Comparison of ENCODE assay signal across 11 mouse cellular contexts in the genomic region with DNA sequence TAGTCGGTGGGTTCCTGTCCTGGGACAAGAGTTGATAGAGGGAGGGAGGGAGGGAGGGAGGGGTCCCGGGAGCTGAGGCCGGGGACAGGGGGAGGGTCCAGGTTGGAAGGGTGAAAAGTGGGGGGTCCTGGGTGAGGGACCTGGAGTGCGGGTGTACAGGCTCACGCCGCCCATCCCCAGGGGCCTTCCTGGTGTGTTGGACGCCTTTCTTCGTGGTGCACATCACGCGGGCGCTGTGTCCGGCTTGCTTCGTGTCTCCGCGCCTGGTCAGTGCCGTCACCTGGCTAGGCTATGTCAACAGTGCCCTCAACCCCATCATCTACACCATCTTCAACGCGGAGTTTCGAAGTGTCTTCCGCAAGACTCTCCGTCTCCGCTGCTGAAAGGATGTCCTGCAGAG. TPM values are rescaled to one million over a fixed set of nuclear protein-coding genes. Genes with fewer than 3 reads are reported as not detected.
A peak's percentile ranks its signal among the peaks of the same experiment; 100 is the strongest.
DNase-seq lines count a peak whose midpoint lies in the region; ATAC-seq and TF ChIP-seq lines count a peak whose summit lies in the region.
"Had no signal": no experiment of that assay in that cellular context is flagged by ENCODE, and none has a peak within 500 bp of the region (broad histone marks: within the 10 kb centered on the region; RNA-seq: fewer than 3 reads in every experiment).

No protein-coding gene starts in this region.

- DNase-seq in lung, adult 2 months: no peak
- no peak for DNase-seq in forebrain, embryonic 14.5 days (ENCODE audit: low spot score)
- no peak for DNase-seq in right cerebral cortex, adult 2 months (ENCODE audit: low spot score in 2 of 2)
- DNase-seq in cerebellum, postnatal 36 days: no peak
- DNase-seq in adrenal gland, postnatal 4 days (ENCODE audit: low spot score in 2 of 2): no peak

- peaks cover 11% of the 10 kb centered on the region for H3K4me1 ChIP-seq in lung, embryonic 16.5 days (replicated peaks; ENCODE audit: control insufficient read depth, insufficient read depth, low read length)
- peaks cover 15% of the 10 kb centered on the region for H3K4me1 ChIP-seq in lung, adult 2 months (ENCODE audit: control insufficient read depth, insufficient read depth, low read length)
- H3K4me1 ChIP-seq in forebrain, embryonic 14.5 days (ENCODE audit: control insufficient read depth, insufficient read depth, low read length): peaks cover 9% of the 10 kb centered on the region; the same call in 1 of the 2 replicates
- H3K4me1 ChIP-seq in limb, embryonic 15.5 days: peaks cover 29% of the 10 kb centered on the region
- H3K4me1 ChIP-seq in neural tube, embryonic 15.5 days: peaks cover 31% of the 10 kb centered on the region

- no peak for TF ChIP-seq CTCF in lung, adult 2 months (IDR thresholded peaks at IDR 0.05; ENCODE audit: insufficient read depth, low read length)

- H3K9me3 ChIP-seq in lung, embryonic 16.5 days (ENCODE audit: control insufficient read depth, low read length): no peaks in the 10 kb centered on the region
- no peaks in the 10 kb centered on the region for H3K9me3 ChIP-seq in forebrain, embryonic 14.5 days (replicated peaks; ENCODE audit: control insufficient read depth, low read length)
- H3K9me3 ChIP-seq in limb, embryonic 15.5 days: no peaks in the 10 kb centered on the region
- H3K9me3 ChIP-seq in neural tube, embryonic 15.5 days (replicated peaks): no peaks in the 10 kb centered on the region

- no peak overlapping the region for H3K27ac ChIP-seq in lung, embryonic 16.5 days (ENCODE audit: low read length)
- no peak overlapping the region for H3K27ac ChIP-seq in forebrain, embryonic 14.5 days (ENCODE audit: low read depth, low read length)
- H3K27ac ChIP-seq in limb, embryonic 15.5 days: no peak overlapping the region
- no peak overlapping the region for H3K27ac ChIP-seq in neural tube, embryonic 15.5 days (replicated peaks)

- H3K4me2 ChIP-seq in lung, embryonic 16.5 days (ENCODE audit: low read depth, low read length): peak overlapping the region; percentile 76
- H3K4me2 ChIP-seq in forebrain, embryonic 14.5 days (ENCODE audit: low read length): peak overlapping the region; percentile 59
- peak overlapping the region; percentile 84 for H3K4me2 ChIP-seq in limb, embryonic 15.5 days
- H3K4me2 ChIP-seq in neural tube, embryonic 15.5 days: peak overlapping the region; percentile 71

- 2% methylated on average over 19 of the region's 22 CpGs for WGBS in lung, embryonic 16.5 days
- 10% methylated on average over 22 of the region's 22 CpGs for WGBS in lung, adult 2 months
- WGBS in forebrain, embryonic 14.5 days: 11% methylated on average over 20 of the region's 22 CpGs
- 8% methylated on average over 22 of the region's 22 CpGs for WGBS in limb, embryonic 15.5 days
- 8% methylated on average over 22 of the region's 22 CpGs for WGBS in neural tube, embryonic 15.5 days

- TF ChIP-seq POLR2A in lung, adult 2 months (IDR thresholded peaks at IDR 0.05; ENCODE audit: borderline replicate concordance, extremely low read depth, low read depth, low read length): no peak

- 0 out of 2 replicates have a peak, but pooled peaks cover 10% of the 10 kb centered on the region for H3K36me3 ChIP-seq in lung, embryonic 16.5 days (ENCODE audit: control insufficient read depth, insufficient read depth, low read length)
- H3K36me3 ChIP-seq in forebrain, embryonic 14.5 days (ENCODE audit: control insufficient read depth, insufficient read depth, low read length): peaks cover 20% of the 10 kb centered on the region
- peaks cover 13% of the 10 kb centered on the region for H3K36me3 ChIP-seq in limb, embryonic 15.5 days
- peaks cover 23% of the 10 kb centered on the region for H3K36me3 ChIP-seq in neural tube, embryonic 15.5 days

- H3K4me3 ChIP-seq in lung, embryonic 16.5 days (ENCODE audit: low read length): peak overlapping the region; percentile 43
- H3K4me3 ChIP-seq in lung, adult 2 months (replicated peaks; ENCODE audit: extremely low read depth, low read depth, low read length): no peak overlapping the region
- peak overlapping the region; percentile 31 for H3K4me3 ChIP-seq in forebrain, embryonic 14.5 days (ENCODE audit: low read depth, low read length)
- H3K4me3 ChIP-seq in limb, embryonic 15.5 days: peak overlapping the region; percentile 38
- H3K4me3 ChIP-seq in neural tube, embryonic 15.5 days (replicated peaks): peak overlapping the region; percentile 34; the same call in 1 of the 2 replicates

- peaks cover 39% of the 10 kb centered on the region for H3K27me3 ChIP-seq in lung, embryonic 16.5 days (ENCODE audit: control insufficient read depth, insufficient read depth, low read depth, low read length)
- peaks cover 45% of the 10 kb centered on the region for H3K27me3 ChIP-seq in forebrain, embryonic 14.5 days (replicated peaks; ENCODE audit: control insufficient read depth, insufficient read depth, low read length)
- peaks cover 54% of the 10 kb centered on the region for H3K27me3 ChIP-seq in limb, embryonic 15.5 days
- peaks cover 58% of the 10 kb centered on the region for H3K27me3 ChIP-seq in neural tube, embryonic 15.5 days (replicated peaks)
- H3K27me3 ChIP-seq: Patski had no signal

- 0 out of 2 replicates have a peak, but pooled peaks have one; percentile 6 for ATAC-seq in lung, embryonic 16.5 days (ENCODE audit: low read depth)
- ATAC-seq in forebrain, embryonic 14.5 days: no peak
- ATAC-seq in limb, embryonic 15.5 days (ENCODE audit: insufficient number of reproducible peaks, low FRiP score, low TSS enrichment, low read depth): no peak
- ATAC-seq in neural tube, embryonic 15.5 days (ENCODE audit: low FRiP score): no peak
- ATAC-seq: Patski had no signal

- no peak overlapping the region; the same call in 1 of the 2 replicates for H3K9ac ChIP-seq in lung, embryonic 16.5 days (ENCODE audit: low read length)
- H3K9ac ChIP-seq in forebrain, embryonic 14.5 days (ENCODE audit: low read length): no peak overlapping the region
- peak overlapping the region; percentile 35; the same call in 1 of the 2 replicates for H3K9ac ChIP-seq in limb, embryonic 15.5 days
- H3K9ac ChIP-seq in neural tube, embryonic 15.5 days (replicated peaks): no peak overlapping the region

RNA-seq across cellular contexts. Expression of gene Drd4, which starts 2.7 kb away (rescaled TPM):
- 0.11 and 0.43 TPM in 2 replicates for polyA plus RNA-seq in lung, embryonic 16.5 days (2015; fragmentation: Nextera tagmentation; extraction: Ambion mirVana)
- polyA plus RNA-seq in lung, adult 2 months (2012; rRNA removed): not detected in 2 replicates
- polyA plus RNA-seq in forebrain, embryonic 14.5 days (2014; fragmentation: Nextera tagmentation; extraction: Ambion mirVana): 0.37 and 0.68 TPM in 2 replicates
- 1.5 TPM in 2 replicates for polyA plus RNA-seq in limb, embryonic 15.5 days (2015; fragmentation: Nextera tagmentation; extraction: Ambion mirVana)
- 0.87 and 1.3 TPM in 2 replicates for polyA plus RNA-seq in neural tube, embryonic 15.5 days (2015; fragmentation: Nextera tagmentation; extraction: Ambion mirVana)
- under 1 TPM; 0.34 to 0.36 TPM for total RNA-seq in adrenal gland, postnatal 4 days (2021)
- total RNA-seq: common myeloid progenitor, adult 5-6 weeks had no signal
- polyA plus RNA-seq: Patski had no signal

RNA-seq across cellular contexts. Expression of gene Sct, which starts 15.5 kb away (rescaled TPM):
- 2.0 and 2.6 TPM in 2 replicates for polyA plus RNA-seq in lung, embryonic 16.5 days (2015; fragmentation: Nextera tagmentation; extraction: Ambion mirVana)
- not detected in 2 replicates for polyA plus RNA-seq in lung, adult 2 months (2012; rRNA removed)
- polyA plus RNA-seq in forebrain, embryonic 14.5 days (2014; fragmentation: Nextera tagmentation; extraction: Ambion mirVana): 1.5 and 2.6 TPM in 2 replicates
- 11.3 and 16.5 TPM in 2 replicates for polyA plus RNA-seq in limb, embryonic 15.5 days (2015; fragmentation: Nextera tagmentation; extraction: Ambion mirVana)
- 5.4 and 11.0 TPM in 2 replicates for polyA plus RNA-seq in neural tube, embryonic 15.5 days (2015; fragmentation: Nextera tagmentation; extraction: Ambion mirVana)
- total RNA-seq in adrenal gland, postnatal 4 days (2021): 10 to 100 TPM in 1 of 2 experiments, 1 to 10 TPM in 1; 9.0 to 12.9 TPM
- total RNA-seq: common myeloid progenitor, adult 5-6 weeks had no signal
- polyA plus RNA-seq: Patski had no signal

RNA-seq across cellular contexts. Expression of gene Cdhr5, which starts 17.9 kb away (rescaled TPM):
- polyA plus RNA-seq in lung, embryonic 16.5 days (2015; fragmentation: Nextera tagmentation; extraction: Ambion mirVana): 0.15 and 0.35 TPM in 2 replicates
- 0.11 and 1.5 TPM in 2 replicates for polyA plus RNA-seq in lung, adult 2 months (2012; rRNA removed)
- not detected in 2 replicates for polyA plus RNA-seq in forebrain, embryonic 14.5 days (2014; fragmentation: Nextera tagmentation; extraction: Ambion mirVana)
- polyA plus RNA-seq in limb, embryonic 15.5 days (2015; fragmentation: Nextera tagmentation; extraction: Ambion mirVana): 0.19 and 0.29 TPM in 2 replicates
- polyA plus RNA-seq in neural tube, embryonic 15.5 days (2015; fragmentation: Nextera tagmentation; extraction: Ambion mirVana): 4.2 TPM in 1 of 2 replicates, not detected in the other
- total RNA-seq in adrenal gland, postnatal 4 days (2021): 10 to 100 TPM in 1 of 2 experiments, 1 to 10 TPM in 1; 9.4 to 15.5 TPM
- total RNA-seq: common myeloid progenitor, adult 5-6 weeks; layer of hippocampus, postnatal 10 days had no signal
- polyA plus RNA-seq: Patski had no signal

RNA-seq across cellular contexts. Expression of gene Irf7, which starts 28.2 kb away (rescaled TPM):
- polyA plus RNA-seq in lung, embryonic 16.5 days (2015; fragmentation: Nextera tagmentation; extraction: Ambion mirVana): 3.4 and 4.8 TPM in 2 replicates
- 48.8 and 49.7 TPM in 2 replicates for polyA plus RNA-seq in lung, adult 2 months (2012; rRNA removed)
- 0.97 and 1.0 TPM in 2 replicates for polyA plus RNA-seq in forebrain, embryonic 14.5 days (2014; fragmentation: Nextera tagmentation; extraction: Ambion mirVana)
- polyA plus RNA-seq in limb, embryonic 15.5 days (2015; fragmentation: Nextera tagmentation; extraction: Ambion mirVana): 3.1 and 3.4 TPM in 2 replicates
- polyA plus RNA-seq in neural tube, embryonic 15.5 days (2015; fragmentation: Nextera tagmentation; extraction: Ambion mirVana): 2.6 and 7.8 TPM in 2 replicates
- 1 to 10 TPM; 7.3 to 7.5 TPM for total RNA-seq in adrenal gland, postnatal 4 days (2021)

RNA-seq across cellular contexts. Expression of gene Deaf1, which starts 33.0 kb away (rescaled TPM):
- polyA plus RNA-seq in lung, embryonic 16.5 days (2015; fragmentation: Nextera tagmentation; extraction: Ambion mirVana): 52.7 and 53.6 TPM in 2 replicates
- polyA plus RNA-seq in lung, adult 2 months (2012; rRNA removed): 18.6 and 22.7 TPM in 2 replicates
- polyA plus RNA-seq in forebrain, embryonic 14.5 days (2014; fragmentation: Nextera tagmentation; extraction: Ambion mirVana): 118 and 143 TPM in 2 replicates
- 68.6 and 70.8 TPM in 2 replicates for polyA plus RNA-seq in limb, embryonic 15.5 days (2015; fragmentation: Nextera tagmentation; extraction: Ambion mirVana)
- polyA plus RNA-seq in neural tube, embryonic 15.5 days (2015; fragmentation: Nextera tagmentation; extraction: Ambion mirVana): 178 and 200 TPM in 2 replicates
- total RNA-seq in adrenal gland, postnatal 4 days (2021): 10 to 100 TPM; 74.1 to 78.8 TPM
